Mouse (Mus musculus): Measurements from ENCODE around the gene Vmn2r88. TPM values are rescaled to one million over a fixed set of nuclear protein-coding genes. Genes with fewer than 3 reads are reported as not detected.

Gene Vmn2r88
- not detected in 2 replicates for polyA plus RNA-seq (2021; fragmentation: Nextera tagmentation)
- long read RNA-seq, experiment 1, result 0 reads
- long read RNA-seq, experiment 2, result 0 reads

GRCm38 (mm10) chr14:51410520-51410919 is at the start of gene Vmn2r88:
Vmn2r88 (plus strand) TSS chr14:51410820.

GRCm38 (mm10) chr14:51361456-51361855 is 49.2 kb upstream of the Vmn2r88 start, which contains the start of gene Gm7247:
Gm7247 (plus strand) TSS chr14:51361756.

DNA sequence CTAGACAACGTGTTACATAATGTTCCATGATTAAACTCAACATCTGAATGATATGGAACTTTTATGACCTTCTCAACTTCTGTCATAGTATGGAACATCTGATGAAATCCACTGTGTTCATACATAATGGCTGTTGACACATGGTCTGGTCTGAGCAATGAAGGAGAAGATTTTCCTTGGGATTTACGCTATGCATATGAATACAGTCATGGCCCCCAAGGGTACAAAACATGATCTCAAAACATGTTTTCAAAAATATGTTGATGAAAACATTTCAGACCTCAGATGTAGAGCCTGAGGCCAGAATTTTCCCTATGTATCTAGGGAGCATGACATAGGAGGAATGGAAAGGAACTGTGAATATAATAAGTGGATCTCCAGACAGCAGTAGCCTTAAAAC is 40.9 kb downstream of the Vmn2r88 start, which contains the start of gene Vmn2r89:
Gene Vmn2r89 (plus strand): TSS at position 301 of the 400 bp plus-strand sequence.

Other genes starting within 250 kb of the Vmn2r88 start
- gene Rnase2b, start 248.6 kb upstream of the Vmn2r88 start, polyA plus RNA-seq (2021; fragmentation: Nextera tagmentation), result not detected in 2 replicates
- gene Ang2, start 211.7 kb upstream of the Vmn2r88 start, polyA plus RNA-seq (2021; fragmentation: Nextera tagmentation), result not detected in 2 replicates
- not detected in 2 replicates for gene Ear14, start 207.4 kb upstream of the Vmn2r88 start, polyA plus RNA-seq (2021; fragmentation: Nextera tagmentation)
- not detected in 2 replicates for gene Rnase2a, start 154.7 kb upstream of the Vmn2r88 start, polyA plus RNA-seq (2021; fragmentation: Nextera tagmentation)
- gene Gm7247, start 49.1 kb upstream of the Vmn2r88 start, polyA plus RNA-seq (2021; fragmentation: Nextera tagmentation), result not detected in 2 replicates
- not detected in 2 replicates for gene Vmn2r89, start 41.0 kb downstream of the Vmn2r88 start, polyA plus RNA-seq (2021; fragmentation: Nextera tagmentation)
- gene Gm5622, start 142.0 kb downstream of the Vmn2r88 start, polyA plus RNA-seq (2021; fragmentation: Nextera tagmentation), result not detected in 2 replicates
- gene Gm17175, start 163.2 kb downstream of the Vmn2r88 start, polyA plus RNA-seq (2021; fragmentation: Nextera tagmentation), result not detected in 2 replicates
- not detected in 2 replicates for gene Gm17174, start 181.3 kb downstream of the Vmn2r88 start, polyA plus RNA-seq (2021; fragmentation: Nextera tagmentation)
- not detected in 2 replicates for gene Gm17078, start 200.5 kb downstream of the Vmn2r88 start, polyA plus RNA-seq (2021; fragmentation: Nextera tagmentation)
- not detected in 2 replicates for gene Gm4181, start 224.8 kb downstream of the Vmn2r88 start, polyA plus RNA-seq (2021; fragmentation: Nextera tagmentation)

Measured in layer of hippocampus, adult 6 months (tissue).